Mouse (Mus musculus) cerebellum, postnatal 36 days (tissue): Measurements from ENCODE around the gene Tet2.
A peak's percentile ranks its signal among the peaks of the same experiment; 100 is the strongest.

ENCODE experiments used
- DNase-seq, 2 experiments: peaks; one replicate each; pipeline ENCODE4 v3.0.0; 2021 to 2022; ENCODE audit warnings: mixed read lengths in 2 of 2

Gene Tet2

GRCm38 (mm10) chr3:133516137-133516536 lies 28.8 kb downstream of the Tet2 start:
- DNase-seq = peak; percentile 58 to 61

GRCm38 (mm10) chr3:133515204-133515969 lies 29.6 kb downstream of the Tet2 start:
- no peak for DNase-seq

GRCm38 (mm10) chr3:133514290-133514689 lies 30.6 kb downstream of the Tet2 start:
- no peak for DNase-seq

GRCm38 (mm10) chr3:133513475-133513874 lies 31.5 kb downstream of the Tet2 start:
- DNase-seq = no peak

- no peak for DNase-seq
These were observed 34.6 kb downstream of the Tet2 start for GRCm38 (mm10) chr3:133510368-133510767.

- no peak for DNase-seq
These were observed 35.1 kb downstream of the Tet2 start for GRCm38 (mm10) chr3:133509796-133510195.

GRCm38 (mm10) chr3:133508881-133509280 lies 36.1 kb downstream of the Tet2 start:
- no peak for DNase-seq

- no peak for DNase-seq
These were observed 38.5 kb downstream of the Tet2 start for GRCm38 (mm10) chr3:133506289-133506954.

GRCm38 (mm10) chr3:133496953-133497352 lies 48.0 kb downstream of the Tet2 start:
- DNase-seq = no peak

- no peak for DNase-seq
These were observed 53.6 kb downstream of the Tet2 start for GRCm38 (mm10) chr3:133491370-133491769.

- DNase-seq = no peak
These were observed 56.8 kb downstream of the Tet2 start for GRCm38 (mm10) chr3:133488022-133488725.

- DNase-seq = peak; percentile 24 to 28
These were observed 62.1 kb downstream of the Tet2 start for GRCm38 (mm10) chr3:133482887-133483286.

- DNase-seq = no peak
These were observed 66.0 kb downstream of the Tet2 start for GRCm38 (mm10) chr3:133478987-133479386.

- DNase-seq = no peak
These were observed 71.2 kb downstream of the Tet2 start for GRCm38 (mm10) chr3:133473781-133474180.

GRCm38 (mm10) chr3:133471101-133471500 lies 73.8 kb downstream of the Tet2 start:
- peak; percentile 45 to 48 for DNase-seq

GRCm38 (mm10) chr3:133468883-133469282 lies 76.1 kb downstream of the Tet2 start:
- DNase-seq = no peak

- DNase-seq = no peak
These were observed 81.7 kb downstream of the Tet2 start for GRCm38 (mm10) chr3:133463233-133463632.

- DNase-seq = no peak
These were observed 82.5 kb downstream of the Tet2 start for GRCm38 (mm10) chr3:133462485-133462884.

GRCm38 (mm10) chr3:133462059-133462458 lies 82.9 kb downstream of the Tet2 start:
- no peak for DNase-seq

- DNase-seq = no peak
These were observed 85.8 kb downstream of the Tet2 start for GRCm38 (mm10) chr3:133459174-133459573.

- no peak for DNase-seq
These were observed 91.0 kb downstream of the Tet2 start for GRCm38 (mm10) chr3:133453896-133454295.

- no peak for DNase-seq
These were observed 108.0 kb downstream of the Tet2 start for GRCm38 (mm10) chr3:133436919-133437320.

GRCm38 (mm10) chr3:133436279-133436860 lies 108.6 kb downstream of the Tet2 start:
- no peak for DNase-seq
